Mouse (Mus musculus) stomach, embryonic 16.5 days (tissue): ENCODE data around the gene Mpeg1. TPM values are rescaled to one million over a fixed set of nuclear protein-coding genes. Genes with fewer than 3 reads are reported as not detected.

Source experiments
- ATAC-seq: fragments of 200-750 bp; cut with Nextera tagmentation; 2 replicates; pipeline ENCODE4 v1.8.0; 2017; ENCODE audit warnings: moderate number of reproducible peaks, moderate TSS enrichment; ENCODE audit not compliant: insufficient read depth, low FRiP score
- H3K27ac ChIP-seq: fragments of 300-500 bp; sonication (generic); 2 replicates; pipeline ENCODE4 v1.5.1; 2014; ENCODE audit warnings: low read length
- H3K27me3 ChIP-seq: fragments of 300-500 bp; sonication (generic); 2 replicates; pipeline ENCODE4 v1.6.1; 2014; ENCODE audit warnings: low read length, control low read depth, mixed read lengths; ENCODE audit not compliant: control insufficient read depth, insufficient read depth
- H3K36me3 ChIP-seq: fragments of 300-500 bp; sonication (generic); 2 replicates; pipeline ENCODE4 v1.6.1; 2014; ENCODE audit warnings: low read length; ENCODE audit not compliant: control insufficient read depth, insufficient read depth
- H3K4me1 ChIP-seq: fragments of 300-500 bp; sonication (generic); 2 replicates; pipeline ENCODE4 v1.6.1; 2014; ENCODE audit warnings: low read length, control low read depth, mixed read lengths; ENCODE audit not compliant: control insufficient read depth, insufficient read depth
- H3K4me2 ChIP-seq: fragments of 300-500 bp; sonication (generic); 2 replicates; pipeline ENCODE4 v1.6.1; 2014; ENCODE audit warnings: low read depth, low read length, mixed read lengths
- H3K4me3 ChIP-seq: fragments of 300-500 bp; sonication (generic); replicated peaks from 2 replicates; pipeline ENCODE4 v1.5.1; 2014; ENCODE audit warnings: mild to moderate bottlenecking, low read length
- H3K9ac ChIP-seq: fragments of 300-500 bp; sonication (generic); 2 replicates; pipeline ENCODE4 v1.6.1; 2014; ENCODE audit warnings: low read length
- H3K9me3 ChIP-seq: fragments of 300-500 bp; sonication (generic); replicated peaks from 2 replicates; pipeline ENCODE4 v1.6.1; 2016; ENCODE audit warnings: low read length, control low read depth; ENCODE audit not compliant: control insufficient read depth
- WGBS: fragments of 180-500 bp; shearing (Covaris S2); extraction: QIAGEN DNeasy Blood & Tissue Kit; methylation state at CpG from one replicate; pipeline ENCODE4 v1.1.7; 2014; 5-methylcytosine and 5-hydroxymethylcytosine counted together
- polyA plus RNA-seq: library from polyadenylated mRNA; unstranded; fragments of >200 nt; fragmentation: Nextera tagmentation; extraction: Ambion mirVana; gene quantifications from 2 replicates; pipeline ENCODE4 v1.2.1, GENCODE M21; 2015

The Mpeg1 gene
- polyA plus RNA-seq, 1 experiment from 2014 or later = 1.8 TPM

DNA sequence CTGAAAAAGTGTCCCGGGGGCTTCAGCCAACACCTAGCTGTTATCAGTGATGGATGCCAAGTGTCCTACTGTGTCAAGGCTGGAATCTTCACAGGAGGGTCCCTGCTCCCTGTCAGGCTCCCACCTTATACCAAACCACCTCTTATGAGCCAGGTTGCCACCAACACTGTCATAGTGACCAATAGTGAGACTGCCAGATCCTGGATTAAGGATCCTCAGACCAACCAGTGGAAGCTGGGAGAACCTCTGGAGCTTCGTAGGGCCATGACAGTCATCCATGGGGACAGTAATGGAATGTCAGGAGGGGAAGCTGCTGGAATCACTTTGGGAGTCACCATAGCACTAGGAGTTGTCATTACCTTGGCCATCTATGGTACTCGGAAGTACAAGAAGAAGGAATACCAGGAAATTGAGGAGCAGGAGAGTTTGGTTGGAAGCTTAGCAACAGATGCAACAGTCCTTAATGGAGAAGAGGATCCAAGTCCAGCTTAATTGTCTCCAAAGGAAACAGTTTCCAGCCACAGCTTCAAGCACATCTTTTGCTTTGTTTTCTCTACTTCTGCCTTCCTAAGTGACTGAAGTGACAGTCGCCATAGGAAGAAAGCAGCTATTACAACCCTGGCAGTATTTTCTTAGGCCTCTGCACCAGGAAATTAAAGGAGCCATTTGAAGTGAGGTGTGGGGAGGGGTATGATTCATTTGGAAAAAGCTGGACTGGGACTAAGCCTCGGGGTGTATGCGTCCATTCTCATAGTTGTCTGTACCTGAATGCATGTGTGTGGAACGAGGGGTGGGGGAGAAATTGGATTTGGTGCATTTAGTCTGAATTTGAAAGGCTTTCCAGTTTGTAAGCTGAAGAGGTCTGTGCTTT, 2.5 kb downstream of the Mpeg1 start:
- Histone ChIP-seq H3K36me3 (no peaks in the 10 kb centered on the region), H3K27ac (peak overlapping the region; percentile 69), H3K9ac (no peak overlapping the region), H3K4me2 (no peak overlapping the region), H3K27me3 (no peaks in the 10 kb centered on the region), H3K4me3 (no peak overlapping the region), H3K4me1 (no peaks in the 10 kb centered on the region; the same call in 1 of the 2 replicates), H3K9me3 (no peaks in the 10 kb centered on the region)
- 68% methylated on average over 7 of the region's 7 CpGs for WGBS
- 0 out of 2 replicates have a peak, but pooled peaks have one; percentile 25 for ATAC-seq

- ATAC-seq = peak; percentile 73; the same call in 1 of the 2 replicates
- no peaks in the 10 kb centered on the region; the same call in 1 of the 2 replicates for H3K4me1 ChIP-seq
These were observed 3.1 kb downstream of the Mpeg1 start for GRCm38 (mm10) chr19:12463722-12464035.

DNA sequence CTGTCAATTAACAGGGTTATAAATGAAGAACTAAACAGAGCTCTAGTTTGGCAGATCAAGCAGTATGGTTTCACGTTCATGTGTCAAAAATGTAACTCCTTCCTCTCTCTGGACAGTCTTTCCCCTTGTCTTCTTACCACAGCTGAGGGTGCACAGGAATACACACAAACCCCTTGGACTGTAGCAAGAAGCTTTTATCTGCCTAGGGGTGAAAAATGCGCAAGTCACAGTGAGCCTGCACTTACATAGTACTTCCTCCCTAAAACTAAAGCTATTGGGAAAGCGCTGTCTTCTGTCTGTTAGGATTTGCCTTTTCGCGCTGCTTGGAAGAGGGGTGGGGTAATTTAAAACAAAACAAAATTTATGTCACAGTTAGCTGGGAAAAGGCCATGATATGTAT, 3.5 kb downstream of the Mpeg1 start:
- Histone ChIP-seq H3K9me3 (no peaks in the 10 kb centered on the region), H3K4me1 (no peaks in the 10 kb centered on the region; the same call in 1 of the 2 replicates), H3K27me3 (no peaks in the 10 kb centered on the region), H3K4me3 (no peak overlapping the region), H3K9ac (no peak overlapping the region), H3K4me2 (no peak overlapping the region), H3K27ac (peak overlapping the region; percentile 66; the same call in 1 of the 2 replicates), H3K36me3 (no peaks in the 10 kb centered on the region)
- 50% methylated on average over 5 of the region's 5 CpGs for WGBS
- no peak; the same call in 1 of the 2 replicates for ATAC-seq

More at GRCm38 (mm10) chr19:12463722-12464035, 3.1 kb downstream of the Mpeg1 start:
- Histone ChIP-seq H3K27ac (peak overlapping the region; percentile 69), H3K4me3 (no peak overlapping the region), H3K9ac (no peak overlapping the region), H3K4me2 (no peak overlapping the region), H3K9me3 (no peaks in the 10 kb centered on the region), H3K27me3 (no peaks in the 10 kb centered on the region), H3K36me3 (no peaks in the 10 kb centered on the region)
- 17% methylated on average over 1 of the region's 1 CpGs for WGBS

DNA sequence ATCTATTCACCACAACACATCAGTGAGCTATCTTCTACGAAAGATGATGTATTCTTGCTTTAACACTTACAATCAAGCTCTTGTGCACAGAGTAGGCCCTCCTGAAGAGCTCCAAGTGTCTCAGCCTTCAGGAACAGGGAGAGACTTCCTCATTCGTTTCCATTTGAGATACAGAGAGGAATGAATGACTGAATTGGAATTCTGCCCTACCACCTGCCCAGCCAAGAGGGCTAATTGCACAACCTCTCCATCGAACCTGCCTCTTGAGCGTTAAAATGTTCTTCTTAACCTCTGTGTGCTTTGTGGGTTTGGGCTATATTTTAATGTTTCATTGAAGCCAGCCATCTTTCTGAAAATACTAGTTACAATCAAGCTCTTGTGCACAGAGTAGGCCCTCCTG, 4.1 kb downstream of the Mpeg1 start:
- no peaks in the 10 kb centered on the region; the same call in 1 of the 2 replicates for H3K4me1 ChIP-seq
- 72% methylated on average over 4 of the region's 4 CpGs for WGBS

DNA sequence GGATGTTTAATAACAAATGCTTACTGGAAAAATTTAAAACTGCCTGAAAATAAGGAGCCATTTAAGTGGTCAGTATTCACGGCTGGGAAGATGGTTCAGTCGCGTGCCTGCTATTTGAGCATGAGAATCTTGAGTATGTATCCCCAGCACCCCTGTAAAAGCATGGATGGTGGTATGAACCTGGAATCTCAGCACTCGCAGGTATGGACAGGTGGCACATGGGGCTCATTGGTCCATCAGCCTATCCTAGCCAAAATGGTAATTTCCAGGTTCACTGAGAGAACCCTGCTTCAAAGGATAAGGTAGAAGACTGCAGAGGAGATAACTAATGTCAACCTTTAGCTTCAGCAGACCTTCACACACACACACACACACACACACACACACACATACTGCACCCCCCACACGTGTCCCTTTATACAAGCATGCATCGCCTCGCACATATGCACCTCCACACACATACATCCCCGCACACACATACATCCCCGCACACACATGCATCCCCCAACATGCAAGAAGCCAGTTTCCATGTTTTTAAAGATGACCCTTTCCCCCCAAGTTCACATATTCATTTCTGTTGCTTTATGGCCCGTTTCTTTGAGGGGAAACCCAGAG, 5.1 kb downstream of the Mpeg1 start:
- Histone ChIP-seq H3K4me3 (no peak overlapping the region), H3K27me3 (no peaks in the 10 kb centered on the region), H3K36me3 (no peaks in the 10 kb centered on the region), H3K4me1 (no peaks in the 10 kb centered on the region; the same call in 1 of the 2 replicates), H3K9ac (no peak overlapping the region), H3K27ac (no peak overlapping the region), H3K9me3 (no peaks in the 10 kb centered on the region), H3K4me2 (no peak overlapping the region)
- WGBS = 90% methylated on average over 10 of the region's 10 CpGs
- ATAC-seq = no peak

More for the DNA sequence above, 4.1 kb downstream of the Mpeg1 start:
- Histone ChIP-seq H3K27me3 (no peaks in the 10 kb centered on the region), H3K4me2 (no peak overlapping the region), H3K36me3 (no peaks in the 10 kb centered on the region), H3K4me3 (no peak overlapping the region), H3K9me3 (no peaks in the 10 kb centered on the region), H3K9ac (no peak overlapping the region), H3K27ac (peak overlapping the region; percentile 66)
- ATAC-seq = no peak

GRCm38 (mm10) chr19:12466204-12466603, 5.6 kb downstream of the Mpeg1 start:
- Histone ChIP-seq H3K9ac (no peak overlapping the region), H3K4me3 (no peak overlapping the region), H3K4me2 (no peak overlapping the region), H3K27ac (peak overlapping the region; percentile 26; the same call in 1 of the 2 replicates), H3K9me3 (no peaks in the 10 kb centered on the region), H3K27me3 (no peaks in the 10 kb centered on the region), H3K4me1 (no peaks in the 10 kb centered on the region; the same call in 1 of the 2 replicates), H3K36me3 (no peaks in the 10 kb centered on the region)
- ATAC-seq = peak; percentile 30
- 30% methylated on average over 7 of the region's 7 CpGs for WGBS

DNA sequence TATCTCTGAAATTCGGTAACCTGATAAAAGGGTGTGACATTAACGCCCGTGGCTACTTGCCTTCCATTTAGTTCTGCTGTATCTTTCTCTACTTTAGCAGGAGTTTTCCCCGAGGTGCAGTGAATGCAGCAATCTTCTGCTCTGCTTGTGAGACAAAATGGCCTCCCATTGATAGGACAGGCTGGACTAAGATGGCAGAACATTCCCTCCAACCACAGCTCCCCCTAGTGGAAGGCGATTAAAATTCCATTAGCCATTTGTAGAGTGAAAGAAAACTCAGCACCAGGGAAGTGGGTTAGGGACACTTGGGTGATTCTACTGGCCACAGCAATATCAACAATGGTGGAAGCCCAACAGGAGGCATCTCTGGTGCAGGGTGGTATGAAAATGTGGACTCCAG, 6.9 kb downstream of the Mpeg1 start:
- no peaks in the 10 kb centered on the region for H3K27me3 ChIP-seq
- 84% methylated on average over 5 of the region's 5 CpGs for WGBS
- no peak overlapping the region for H3K4me2 ChIP-seq
- H3K9me3 ChIP-seq = no peaks in the 10 kb centered on the region
- ATAC-seq = no peak
- H3K4me3 ChIP-seq = no peak overlapping the region
- H3K9ac ChIP-seq = no peak overlapping the region
- peaks cover 4% of the 10 kb centered on the region for H3K4me1 ChIP-seq
- H3K36me3 ChIP-seq = no peaks in the 10 kb centered on the region
- H3K27ac ChIP-seq = no peak overlapping the region

- 53% methylated on average over 3 of the region's 3 CpGs for WGBS
- H3K27ac ChIP-seq = peak overlapping the region; percentile 50
These were observed 11.3 kb downstream of the Mpeg1 start for GRCm38 (mm10) chr19:12471866-12472265.

GRCm38 (mm10) chr19:12472381-12472976, 11.9 kb downstream of the Mpeg1 start:
- Histone ChIP-seq H3K4me3 (no peak overlapping the region), H3K9me3 (no peaks in the 10 kb centered on the region), H3K36me3 (0 out of 2 replicates have a peak, but pooled peaks cover 3% of the 10 kb centered on the region), H3K9ac (no peak overlapping the region), H3K27me3 (no peaks in the 10 kb centered on the region), H3K27ac (peak overlapping the region; percentile 79), H3K4me2 (no peak overlapping the region), H3K4me1 (peaks cover 36% of the 10 kb centered on the region)
- WGBS = 63% methylated on average over 5 of the region's 5 CpGs
- ATAC-seq = peak; percentile 42; the same call in 1 of the 2 replicates

More at GRCm38 (mm10) chr19:12471866-12472265, 11.3 kb downstream of the Mpeg1 start:
- H3K9ac ChIP-seq = no peak overlapping the region
- H3K9me3 ChIP-seq = no peaks in the 10 kb centered on the region
- ATAC-seq = no peak
- H3K27me3 ChIP-seq = no peaks in the 10 kb centered on the region
- H3K36me3 ChIP-seq = 0 out of 2 replicates have a peak, but pooled peaks cover 3% of the 10 kb centered on the region
- no peak overlapping the region for H3K4me3 ChIP-seq
- H3K4me1 ChIP-seq = peaks cover 31% of the 10 kb centered on the region
- no peak overlapping the region for H3K4me2 ChIP-seq
